Mouse (Mus musculus) frontal cortex, postnatal 14 days (tissue): Measurements from ENCODE around the gene Btbd9.

Experiments
- DNase-seq, 2 experiments: peaks; one replicate each; pipeline ENCODE4 v3.0.0; 2022; ENCODE audit warnings: low spot score in 2 of 2

Btbd9 gene

DNA sequence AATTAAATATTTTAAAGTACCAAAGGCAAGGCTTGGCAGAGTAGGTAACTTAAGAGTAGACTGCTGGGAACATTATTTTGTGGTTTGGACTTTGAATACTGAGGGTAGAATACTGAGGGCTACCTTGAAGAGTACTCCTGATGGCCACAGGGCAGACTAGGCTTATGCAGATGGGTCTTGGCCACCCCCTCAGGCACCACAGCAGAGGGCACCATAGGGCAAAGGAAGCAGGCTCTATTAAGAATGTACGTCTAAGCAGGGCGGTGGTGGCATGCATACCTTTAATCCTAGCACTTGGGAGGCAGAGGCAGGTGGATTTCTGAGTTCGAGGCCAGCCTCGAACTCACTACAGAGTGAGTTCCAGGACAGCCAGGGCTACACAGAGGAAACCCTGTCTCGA is 237.0 kb downstream of the Btbd9 start:
- no peak for DNase-seq

DNA sequence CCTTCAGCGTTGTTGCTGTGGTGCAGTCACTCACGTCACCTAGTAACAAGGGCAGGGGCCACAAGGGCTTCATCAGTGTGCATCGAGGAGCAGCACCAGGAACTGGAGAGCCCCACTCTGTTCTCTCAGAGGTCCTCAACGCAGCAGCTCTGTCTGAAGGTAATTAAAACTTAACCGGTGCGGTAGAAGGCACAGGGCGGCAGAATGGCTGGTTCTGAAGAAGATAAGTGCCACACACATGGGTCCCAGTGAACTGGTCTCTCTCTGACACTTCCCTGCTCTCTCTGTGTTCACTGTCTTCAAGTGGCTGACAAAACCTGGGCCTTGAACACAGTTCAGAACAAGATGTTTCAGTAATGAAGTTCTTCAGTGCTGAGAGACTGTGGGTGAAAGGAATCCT is 239.5 kb downstream of the Btbd9 start:
- DNase-seq: no peak

DNA sequence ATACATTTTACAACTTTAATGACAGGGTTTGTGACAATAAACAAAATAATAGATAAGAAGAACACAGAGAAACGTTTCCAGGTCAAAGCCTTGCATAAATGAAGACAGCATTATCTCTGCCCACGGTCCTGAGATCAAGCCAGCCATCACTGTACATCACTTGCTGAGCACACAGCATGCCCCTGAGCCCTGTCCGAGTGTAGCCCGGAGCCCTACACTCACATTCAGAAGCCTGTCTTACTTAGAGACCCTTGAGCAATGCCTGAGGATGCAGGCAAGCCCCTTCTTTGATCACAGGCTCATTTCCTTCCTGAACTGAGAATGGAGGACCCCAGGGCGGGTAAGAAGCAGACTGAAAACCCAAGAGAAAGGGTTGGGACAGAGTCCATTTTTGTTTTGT is 240.0 kb downstream of the Btbd9 start:
- DNase-seq: no peak

DNA sequence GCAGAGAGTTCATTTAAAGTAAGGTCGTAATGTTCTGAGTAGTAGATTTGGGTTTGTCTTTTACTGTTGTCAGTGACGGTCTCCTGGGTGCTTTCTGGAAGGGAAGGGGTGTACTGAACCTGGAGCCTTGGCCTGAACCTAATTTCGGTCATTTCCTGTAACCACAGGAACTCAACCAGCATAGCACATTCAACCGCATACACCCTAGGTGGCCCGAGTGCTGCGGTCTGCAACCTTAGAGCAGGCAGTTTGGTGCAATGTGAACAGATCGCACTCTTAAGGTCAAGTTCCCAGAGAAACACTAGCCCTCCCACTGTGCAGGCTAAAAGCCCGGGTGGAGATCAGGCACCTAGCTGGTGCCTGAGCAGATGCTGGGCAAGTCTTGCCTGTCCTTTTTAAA is 240.5 kb downstream of the Btbd9 start:
- DNase-seq: no peak

DNA sequence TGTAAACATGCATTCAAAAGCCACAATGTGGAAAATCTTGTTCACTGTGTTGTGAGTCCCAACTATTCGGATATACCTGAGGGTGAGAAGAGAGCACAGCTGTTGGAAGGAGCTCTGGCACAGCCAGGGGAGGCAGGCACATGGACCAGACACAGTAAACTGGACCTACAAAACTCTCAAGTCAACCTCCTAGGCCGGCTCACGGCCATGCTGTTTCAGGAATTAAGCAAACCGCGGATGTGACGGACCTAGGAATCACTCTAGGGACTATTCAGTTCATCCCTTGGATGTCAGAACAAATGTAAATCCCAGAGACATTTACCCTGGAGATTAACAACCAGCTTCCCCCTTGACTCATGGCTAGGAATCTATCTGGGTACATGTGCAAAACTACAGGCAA is 242.0 kb downstream of the Btbd9 start:
- no peak for DNase-seq

DNA sequence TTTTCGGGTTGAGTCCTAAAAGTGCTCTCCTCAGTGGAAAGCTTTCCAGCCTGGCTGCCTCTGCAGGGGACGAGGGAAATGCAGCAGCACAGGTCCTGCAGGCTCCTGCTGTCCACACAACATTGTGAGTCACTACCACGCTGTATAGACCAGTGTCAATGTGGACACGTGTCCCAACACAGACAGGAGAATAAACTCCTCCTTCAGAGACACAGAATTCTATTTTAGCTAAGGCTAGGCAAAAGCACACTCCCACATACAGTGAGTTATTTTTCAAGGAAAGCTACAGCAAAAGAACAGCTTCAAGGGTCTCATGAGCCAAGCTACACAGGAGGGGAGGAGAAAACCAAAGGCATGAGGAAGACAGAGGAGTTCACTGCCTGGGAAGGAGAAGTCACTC is 243.2 kb downstream of the Btbd9 start:
- DNase-seq: no peak

DNA sequence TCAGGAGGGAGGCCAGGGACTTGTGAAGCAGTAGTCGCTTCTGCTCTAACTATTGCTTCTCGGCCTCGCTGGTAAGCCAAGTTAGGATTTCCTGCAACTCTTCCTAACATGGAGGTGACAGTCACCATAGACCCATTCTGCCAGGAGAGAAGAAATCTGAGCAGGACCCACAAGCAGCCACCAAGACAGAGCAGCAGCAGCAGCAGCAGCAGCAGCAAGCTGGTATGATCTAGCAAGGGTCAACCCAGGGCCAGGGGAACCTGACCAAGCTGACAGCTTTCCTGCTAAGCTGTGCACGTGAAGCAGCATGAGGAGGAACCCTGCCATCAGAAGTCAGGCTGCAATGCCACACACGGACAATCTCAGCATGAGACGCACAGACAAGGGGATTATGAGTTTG is 244.9 kb downstream of the Btbd9 start:
- DNase-seq: no peak

DNA sequence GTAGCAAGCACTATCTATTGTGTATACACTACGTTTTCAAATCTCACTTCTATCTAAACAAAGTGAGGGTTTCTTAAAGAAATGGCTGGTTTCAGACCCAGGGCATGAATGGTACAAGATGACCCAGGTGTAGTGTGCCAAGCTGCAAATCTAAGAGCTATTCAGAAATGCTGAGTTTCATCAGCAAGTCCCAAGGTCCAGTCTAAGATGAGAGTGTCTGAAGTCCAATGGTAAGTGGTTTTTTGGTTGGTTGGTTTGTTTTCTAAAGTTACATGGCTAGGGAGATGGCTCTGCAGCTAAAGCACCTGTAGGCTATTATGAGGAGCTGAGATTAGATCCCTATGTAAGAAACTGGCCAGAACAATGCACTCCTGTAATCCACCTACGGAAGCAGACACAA is 246.8 kb downstream of the Btbd9 start:
- DNase-seq: no peak

DNA sequence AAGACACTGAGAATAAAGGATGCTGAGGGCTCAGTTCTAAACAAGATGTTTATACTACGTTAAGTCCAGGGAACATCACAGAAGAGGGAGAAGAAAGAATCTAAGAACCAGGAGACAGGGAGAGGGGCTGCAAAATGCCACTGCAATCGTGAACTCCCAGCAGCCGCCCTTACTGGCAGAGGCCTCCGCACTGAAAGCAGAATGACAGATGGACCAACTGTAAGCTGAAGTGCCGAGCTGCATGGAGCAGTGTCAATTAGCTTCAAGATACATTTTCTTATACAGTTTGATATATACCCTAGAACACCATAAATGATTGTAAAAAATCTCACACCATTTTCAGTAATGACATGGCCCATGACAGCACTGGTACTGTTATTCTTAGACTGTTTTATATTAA is 247.4 kb downstream of the Btbd9 start:
- no peak for DNase-seq

DNA sequence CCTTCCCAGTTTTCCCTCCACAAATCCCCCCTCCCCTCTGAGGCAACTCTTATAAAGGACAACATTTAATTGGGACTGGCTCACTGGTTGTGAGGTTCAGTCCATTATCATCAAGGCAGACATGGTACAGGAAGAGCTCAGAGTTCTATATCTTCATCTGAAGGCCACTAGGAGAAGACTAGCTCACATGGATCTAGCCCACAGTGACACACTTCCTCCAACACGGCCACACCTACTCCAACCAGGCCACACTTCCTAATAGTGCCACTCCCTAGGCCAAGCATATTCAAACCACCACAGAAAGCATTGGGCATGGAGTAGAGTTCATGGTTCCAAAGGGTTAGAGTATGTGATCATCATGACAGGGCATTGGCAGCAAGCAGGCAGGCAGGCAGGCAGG is 249.4 kb downstream of the Btbd9 start:
- no peak for DNase-seq

DNA sequence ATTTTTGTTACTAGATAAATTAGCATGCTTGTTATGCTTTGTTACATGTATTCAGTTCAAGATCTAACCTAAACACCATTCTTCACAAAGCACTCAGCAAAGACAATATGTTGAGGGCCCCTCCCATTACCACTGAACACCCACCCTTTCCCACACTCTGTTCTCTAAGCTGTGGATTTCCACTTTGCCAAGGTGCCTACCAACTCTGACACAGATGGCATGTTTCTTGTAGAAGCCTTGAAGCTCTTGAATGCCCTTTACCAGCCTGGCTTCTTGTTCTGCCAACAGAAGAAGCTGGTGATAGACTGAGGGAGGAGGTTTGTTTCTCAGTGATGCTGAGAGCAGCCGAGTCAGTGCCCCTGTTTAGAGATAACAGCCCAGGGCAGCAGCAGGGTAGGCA is 256.0 kb downstream of the Btbd9 start:
- no peak for DNase-seq

DNA sequence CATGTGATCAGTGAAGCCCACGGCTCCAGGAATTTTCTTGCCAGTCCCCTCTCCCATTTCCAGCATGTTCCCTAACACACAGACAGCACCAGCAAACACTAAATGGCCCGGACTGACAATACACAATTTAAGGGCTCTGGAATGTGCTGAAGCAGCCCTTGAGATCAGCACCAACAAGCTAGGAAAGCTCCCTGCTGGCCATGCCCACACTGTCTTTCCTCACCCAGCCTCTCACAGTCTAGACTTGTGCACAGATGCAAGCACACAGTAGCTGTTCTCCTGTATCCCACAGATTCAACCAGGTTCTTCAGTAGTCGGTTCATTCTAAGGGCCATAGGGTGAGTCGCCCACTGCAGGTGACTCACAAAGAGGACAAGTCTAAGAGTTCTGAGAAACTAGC is 263.6 kb downstream of the Btbd9 start:
- no peak for DNase-seq

DNA sequence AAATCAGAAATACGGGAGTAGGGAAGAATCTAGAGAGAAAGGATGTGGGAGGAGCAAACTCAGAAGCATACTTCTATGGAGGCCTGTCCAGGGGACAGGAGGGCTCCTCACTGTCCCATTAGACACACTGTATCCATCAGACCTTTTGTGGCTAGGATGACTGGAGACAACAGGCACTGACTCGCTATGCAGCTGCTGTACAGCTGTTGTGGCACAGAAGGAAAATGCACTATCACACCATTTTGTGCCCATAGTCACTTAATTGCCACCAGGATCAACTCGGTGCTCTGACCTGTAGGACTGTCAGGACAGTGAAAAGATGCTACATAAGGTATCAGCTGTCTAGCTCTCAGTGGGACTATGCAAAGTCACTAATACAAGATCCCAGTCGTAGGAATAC is 266.7 kb downstream of the Btbd9 start:
- no peak for DNase-seq

DNA sequence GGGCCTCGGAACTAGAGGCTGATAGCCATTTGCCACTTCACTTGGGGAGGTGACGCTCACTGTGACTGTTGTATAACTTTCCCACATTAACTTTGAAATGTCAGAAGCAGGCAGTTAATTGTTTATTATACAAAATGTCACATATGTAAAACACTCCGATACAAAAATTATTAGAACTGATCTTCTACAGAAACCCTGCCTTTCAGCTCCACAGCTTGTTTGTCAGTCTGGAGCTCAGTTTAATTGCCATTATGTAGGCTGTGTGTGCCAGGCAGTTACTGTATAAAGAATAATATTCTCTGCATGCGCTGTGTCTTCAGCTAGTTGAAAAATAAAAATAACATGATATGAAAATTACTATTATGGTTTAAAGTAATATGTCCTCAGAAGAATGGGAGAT is 267.4 kb downstream of the Btbd9 start:
- no peak for DNase-seq

DNA sequence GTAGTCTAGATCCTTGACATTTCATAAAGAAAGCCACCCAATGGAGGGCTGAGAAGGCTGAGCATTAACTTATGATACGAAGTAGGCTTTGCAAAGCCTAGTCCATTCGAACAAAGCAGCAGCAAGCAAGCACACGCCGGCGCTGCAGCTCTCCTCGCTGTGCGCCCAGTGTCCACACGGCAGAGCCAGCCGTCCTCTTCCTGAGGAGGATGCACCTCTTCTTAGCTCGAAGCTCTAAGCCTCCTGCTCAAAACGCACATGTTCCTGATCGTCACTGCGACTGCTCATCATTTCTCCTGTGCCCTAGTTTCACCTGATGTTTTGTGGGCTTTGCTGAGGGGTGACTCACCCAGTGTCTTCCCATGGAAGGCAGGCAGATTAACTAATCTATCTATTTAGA is 268.0 kb downstream of the Btbd9 start:
- DNase-seq: no peak

DNA sequence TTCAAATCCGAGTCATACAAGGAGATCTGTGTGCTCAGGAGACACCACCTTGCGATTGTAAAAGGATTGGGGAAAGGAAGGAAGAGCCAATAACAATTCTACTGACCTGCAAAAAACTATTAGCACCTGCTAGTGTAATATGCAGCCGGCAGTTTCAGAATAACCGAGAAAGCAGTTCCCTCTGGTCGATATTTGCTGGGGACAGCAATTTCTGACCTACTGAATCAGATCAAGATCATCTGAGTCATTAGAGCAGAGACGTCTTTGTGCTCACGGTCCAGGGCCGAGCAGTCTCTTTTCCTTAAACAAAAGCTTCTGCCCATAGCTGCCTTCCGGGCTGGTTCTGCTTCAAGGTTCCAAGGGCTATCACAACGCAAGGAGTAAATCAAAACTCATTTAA is 269.1 kb downstream of the Btbd9 start:
- no peak for DNase-seq

DNA sequence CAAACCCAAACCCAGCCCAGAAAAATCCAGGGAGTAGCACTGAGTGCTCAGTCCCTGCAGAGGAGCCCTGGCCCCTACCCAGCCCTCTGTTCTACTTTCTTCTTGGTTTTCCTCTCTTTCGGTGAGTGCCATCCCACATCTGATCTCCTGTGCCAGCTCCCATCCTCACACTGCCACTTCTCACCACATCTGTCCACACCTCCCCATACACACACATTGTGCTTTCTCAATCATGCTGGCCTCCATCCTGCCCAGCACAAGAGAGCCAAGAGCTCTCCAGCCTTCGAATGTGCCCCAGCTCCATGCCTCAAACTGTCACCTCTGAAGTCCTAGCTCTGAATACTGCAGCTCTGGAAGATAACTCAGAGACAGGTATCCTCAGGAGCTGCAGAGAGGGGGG is 271.5 kb downstream of the Btbd9 start:
- no peak for DNase-seq

DNA sequence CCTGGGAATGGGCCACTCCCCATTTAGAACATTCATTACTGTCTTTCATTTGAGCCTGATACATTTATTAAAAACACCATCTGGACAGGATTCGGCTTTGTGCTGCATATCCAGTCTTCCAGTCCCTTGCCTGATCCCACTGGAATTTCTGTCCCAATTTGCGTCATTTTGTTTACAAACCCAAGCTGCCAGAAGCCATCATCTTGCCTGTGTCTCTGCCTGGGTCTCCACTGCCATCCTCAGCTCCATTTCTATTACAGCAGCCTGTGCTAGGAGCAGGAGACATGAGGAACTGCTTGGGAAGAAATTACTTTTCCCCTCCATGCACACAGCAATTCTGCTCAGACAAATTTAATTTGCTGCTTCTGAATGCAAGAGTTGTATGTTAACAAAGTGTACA is 274.9 kb downstream of the Btbd9 start:
- no peak for DNase-seq

DNA sequence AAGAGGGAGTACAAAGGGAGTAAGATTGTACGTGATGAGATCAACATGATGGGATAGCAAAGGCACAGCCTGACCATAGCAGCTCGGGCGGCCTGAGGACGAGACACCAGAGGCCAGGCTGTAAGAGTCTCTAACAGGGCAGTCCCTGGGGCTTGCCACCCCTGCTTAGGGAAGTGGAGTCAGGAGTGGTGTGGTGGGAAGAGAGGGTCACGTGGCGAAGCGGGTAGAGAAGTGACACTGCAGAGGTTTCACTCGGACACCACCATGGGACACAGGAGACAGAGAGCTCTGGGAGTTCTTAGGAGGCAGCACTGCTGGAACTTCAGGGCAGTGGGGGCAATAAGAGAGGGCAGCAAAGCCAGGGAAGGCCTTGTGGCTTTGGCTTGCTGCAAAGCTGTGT is 278.9 kb downstream of the Btbd9 start:
- DNase-seq: no peak

DNA sequence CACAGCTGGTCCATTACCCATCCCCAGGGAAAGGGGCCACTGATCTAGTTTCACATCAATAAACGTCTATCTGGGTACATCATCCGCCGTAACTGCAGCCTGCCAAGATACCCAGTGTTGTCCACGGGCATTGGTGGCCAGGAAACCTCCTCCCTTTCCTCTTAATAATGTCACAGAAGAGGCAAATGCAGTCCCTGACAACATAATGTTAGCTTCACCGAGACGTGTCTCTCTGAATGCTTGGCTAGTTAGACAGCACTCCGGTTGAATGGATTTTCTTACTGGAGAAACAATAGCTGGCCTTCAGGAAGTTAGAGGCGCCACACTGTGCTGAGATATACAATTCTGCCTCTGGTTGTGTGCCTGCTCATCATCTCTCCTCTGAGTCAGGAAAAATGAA is 280.2 kb downstream of the Btbd9 start:
- DNase-seq: no peak

DNA sequence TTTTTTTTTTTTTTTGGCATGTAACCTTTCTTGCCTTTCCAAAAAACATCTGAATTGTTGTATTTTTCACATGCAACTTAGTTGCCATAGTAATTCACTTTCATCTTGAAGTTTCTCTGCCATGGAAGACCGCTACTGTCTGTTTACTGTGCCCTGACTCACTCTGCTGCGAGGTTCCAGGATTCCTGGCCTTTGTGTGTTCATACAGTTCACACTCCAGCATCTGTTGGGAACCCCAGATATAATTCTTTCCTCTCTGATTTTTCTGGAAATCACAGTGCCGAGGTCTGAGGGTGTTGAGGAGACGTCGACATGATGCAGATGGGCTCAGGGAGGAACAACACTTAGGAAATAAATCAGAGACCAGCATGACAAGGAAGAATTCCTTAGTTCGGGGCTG is 283.6 kb downstream of the Btbd9 start:
- DNase-seq: no peak

DNA sequence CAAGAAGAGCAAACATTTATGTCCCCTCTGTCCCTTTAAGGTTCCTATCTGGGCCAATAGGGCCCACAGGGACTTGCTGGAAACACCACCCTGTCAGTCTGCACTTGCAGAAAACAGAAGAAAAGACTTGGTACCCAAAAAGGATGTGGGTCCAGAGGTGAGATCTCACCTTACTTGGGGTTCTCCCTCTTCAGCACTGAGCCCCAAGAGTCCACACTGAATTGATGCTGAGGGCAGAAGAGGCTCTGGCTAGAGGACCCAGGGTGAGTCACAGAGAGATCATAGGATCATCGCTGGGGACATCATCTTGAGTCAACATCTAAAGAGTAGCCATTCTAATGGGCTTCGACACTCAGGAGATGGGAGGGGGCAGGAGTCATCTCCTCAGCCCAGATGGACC is 290.6 kb downstream of the Btbd9 start:
- DNase-seq: no peak

DNA sequence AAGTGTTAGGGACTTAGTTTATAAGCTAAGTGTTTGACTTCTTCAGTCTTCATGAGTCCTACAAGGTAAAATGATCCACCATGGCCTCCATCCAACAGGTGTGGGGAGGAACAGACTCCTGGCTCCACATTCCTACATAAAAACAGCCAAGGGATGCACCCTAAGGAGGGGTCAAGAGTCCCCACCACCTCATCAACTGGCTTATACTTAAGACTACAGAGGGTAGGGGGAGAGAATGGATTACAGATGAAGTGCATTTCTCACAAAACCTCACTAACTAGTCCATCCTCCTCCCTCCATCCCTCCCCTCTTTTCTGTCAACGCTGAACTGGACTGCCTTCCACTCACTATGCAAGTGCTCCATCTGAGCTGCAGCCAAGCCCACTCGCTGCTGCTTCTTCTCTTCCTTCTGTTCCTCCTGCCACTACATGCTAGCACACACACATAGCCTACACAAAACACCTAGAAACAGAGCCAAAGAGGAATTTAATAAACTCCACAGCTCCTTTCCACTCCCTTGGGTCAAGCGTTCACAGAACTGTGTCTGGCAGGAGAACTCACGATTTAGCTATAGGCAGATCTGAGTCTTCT is 292.7 kb downstream of the Btbd9 start:
- DNase-seq: no peak

DNA sequence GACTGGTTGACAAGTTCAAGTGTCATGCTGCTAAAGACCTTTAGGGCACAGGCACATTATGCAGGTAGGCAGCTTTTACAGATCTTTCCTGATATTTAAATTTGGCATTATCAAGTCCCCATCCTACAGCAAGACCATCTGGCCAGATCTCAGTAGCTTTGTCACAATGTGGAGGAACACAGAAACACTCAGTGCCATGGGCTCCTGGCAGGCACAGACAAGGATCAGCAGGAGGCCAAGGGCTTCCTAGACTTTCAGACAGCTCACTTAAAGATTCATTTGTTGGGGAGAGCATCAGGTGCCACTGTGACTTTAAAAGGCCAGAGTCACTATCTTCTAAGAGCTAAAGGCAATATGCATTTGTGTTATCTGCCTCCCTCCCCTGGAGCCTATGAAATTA is 293.3 kb downstream of the Btbd9 start:
- DNase-seq: no peak
